Mouse (Mus musculus): ENCODE measurements at regions not wholly inside any gene's neighbourhood (a gene's known extent, or its start where the extent isn't known, plus 50 kb on each side); places are given as distances from the start of the nearest gene placed in this dataset.
"Not testable (repeated sequence)": the region's sequence is repeated elsewhere in the genome, so short reads cannot be mapped to it uniquely, and the experiment has no call there.

DNA sequence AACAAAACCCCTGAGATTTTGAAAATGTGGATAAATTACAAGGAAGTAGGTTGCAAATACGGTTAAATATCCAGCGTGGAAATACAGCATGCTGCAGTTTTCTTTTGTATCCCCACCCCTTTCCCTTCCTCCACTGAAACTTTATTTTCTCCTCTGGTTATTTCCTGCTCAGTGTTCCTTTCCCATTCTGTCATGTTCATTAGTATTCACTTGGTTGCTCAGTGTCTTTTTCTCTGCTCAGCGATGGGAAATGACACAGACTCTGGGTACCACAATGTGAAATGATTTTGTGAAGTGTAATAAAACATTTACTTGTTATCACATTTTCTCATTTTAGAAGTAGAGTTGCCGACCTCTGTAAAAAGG, 169.6 kb upstream of the Col8a1 start:
- DNase-seq = no peak

DNA sequence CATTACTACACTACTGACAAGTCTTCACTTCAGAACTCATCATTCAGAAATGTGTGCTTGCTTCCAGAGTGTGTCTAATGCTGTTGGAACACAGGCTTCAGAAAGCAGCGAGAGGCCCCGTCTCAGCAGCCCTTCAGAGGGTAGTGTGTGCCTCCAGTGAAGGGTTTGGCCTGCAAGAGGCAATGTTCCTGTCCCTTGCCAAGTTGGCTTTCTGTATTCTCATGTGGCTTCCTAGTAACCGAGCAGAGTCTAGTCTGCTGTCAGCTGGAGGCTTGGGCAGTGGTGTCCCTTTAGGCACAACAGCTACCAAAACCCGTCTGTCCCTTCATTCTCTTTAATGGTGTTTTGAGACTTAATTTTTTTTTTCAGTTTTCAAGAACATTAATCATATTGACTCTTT, 173.3 kb upstream of the Col8a1 start:
- peak; percentile 8 for DNase-seq

DNA sequence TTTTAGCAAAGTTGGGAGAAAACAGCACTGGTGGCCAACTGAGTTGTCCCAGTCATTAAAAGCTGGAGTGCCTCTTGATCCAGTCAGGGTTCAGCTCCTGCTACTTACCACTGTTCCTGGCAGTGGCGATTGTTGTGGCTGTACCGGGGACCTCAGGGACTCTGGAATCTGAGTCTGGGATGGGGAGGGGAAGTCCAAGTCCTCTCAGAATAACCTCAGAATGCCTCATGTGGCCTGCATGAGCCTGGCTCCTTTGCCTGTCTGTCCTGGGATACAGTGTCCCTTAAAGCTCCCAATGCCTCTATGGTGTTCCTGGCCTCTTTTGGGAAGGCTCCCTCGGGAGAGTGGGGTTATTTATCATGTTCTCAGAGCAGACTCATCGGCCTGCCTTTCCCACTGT, 173.8 kb upstream of the Col8a1 start:
- peak; percentile 26 for DNase-seq

DNA sequence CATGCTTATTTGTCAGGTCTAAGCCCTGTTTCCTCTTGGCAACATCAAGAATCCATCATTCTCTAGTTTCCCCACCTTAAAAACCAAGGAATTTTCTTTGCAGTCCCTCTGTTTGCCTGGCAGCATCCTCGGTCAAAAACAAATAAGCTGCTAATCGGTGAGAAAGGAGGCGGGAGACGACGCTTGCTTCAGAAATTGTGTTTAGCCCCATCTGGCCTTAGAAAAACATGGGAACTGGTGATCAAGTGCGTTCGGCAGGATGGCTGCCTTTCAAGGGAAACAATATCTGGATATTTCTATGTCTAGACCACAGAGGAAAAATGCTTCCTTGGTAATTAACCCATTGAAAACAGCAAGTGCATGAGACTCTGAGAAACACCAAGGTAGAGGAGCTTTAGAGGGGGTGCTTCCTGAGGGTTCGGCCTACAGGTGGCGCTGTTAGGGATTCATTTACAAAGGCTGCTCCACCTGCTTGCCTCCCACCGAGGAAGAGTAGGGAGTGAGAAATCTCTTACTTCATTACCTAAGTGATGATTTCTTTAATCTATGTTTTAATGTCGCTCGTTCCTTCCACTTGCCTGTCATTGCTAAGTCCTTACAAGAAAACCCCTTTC, 174.7 kb upstream of the Col8a1 start:
- DNase-seq = no peak

DNA sequence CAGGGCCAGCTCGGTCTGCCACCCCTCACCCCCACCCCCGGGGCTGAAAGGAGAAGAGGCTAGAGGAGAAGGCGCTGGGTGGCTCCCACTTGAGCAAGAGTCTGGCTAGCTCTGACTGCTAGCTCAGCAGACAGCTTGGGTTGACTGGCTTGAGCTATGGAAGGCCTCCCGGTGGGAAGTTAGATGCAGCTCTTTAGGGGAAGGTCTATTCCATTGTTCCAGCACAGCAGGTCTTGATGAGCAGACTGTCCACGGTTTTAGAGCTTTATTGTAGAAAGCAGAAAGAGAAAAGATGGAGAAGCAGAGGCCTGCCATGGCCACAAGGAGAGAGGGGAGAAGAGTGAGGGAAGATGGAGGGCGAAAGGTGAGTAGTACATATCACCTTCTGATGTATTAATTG, 190.9 kb upstream of the Col8a1 start:
- no peak for DNase-seq

DNA sequence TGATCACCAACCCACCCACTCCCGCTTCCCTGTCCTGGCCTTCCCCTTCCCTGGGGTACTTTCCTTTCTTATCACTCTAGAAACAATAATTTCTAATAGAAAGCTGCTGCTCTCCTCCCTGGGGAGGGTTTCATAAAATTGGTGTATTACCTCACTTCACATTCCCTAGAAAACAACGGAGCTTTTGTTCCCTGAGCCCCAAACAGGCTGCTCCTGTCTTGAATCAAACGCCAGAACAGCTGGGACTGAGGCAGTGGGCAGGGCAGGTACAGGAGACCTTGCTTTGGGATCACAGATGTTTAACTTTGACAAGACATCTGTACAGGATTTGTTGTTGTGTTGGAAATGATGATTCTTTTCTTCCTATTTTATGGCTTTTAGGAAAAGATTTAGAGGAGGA, 192.8 kb upstream of the Col8a1 start:
- DNase-seq = no peak

DNA sequence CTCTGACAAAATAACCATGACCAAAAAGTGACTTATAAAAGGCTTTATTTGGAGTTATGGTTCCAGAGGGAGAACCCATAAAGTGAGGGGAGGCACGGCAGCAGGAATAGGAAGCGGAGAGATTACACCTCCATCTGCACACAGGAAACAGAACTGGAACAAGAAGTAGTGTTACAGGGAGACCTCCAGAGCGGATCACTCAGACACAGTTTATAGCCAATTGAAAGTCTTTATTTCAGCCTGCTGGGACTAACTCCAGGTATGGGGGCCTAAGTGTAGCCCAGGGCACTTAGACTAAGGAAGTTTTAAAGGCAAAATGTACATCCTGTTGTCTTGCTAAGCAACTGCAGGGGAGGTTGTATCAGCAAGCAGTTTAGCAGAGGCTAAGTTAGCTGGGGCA, 195.1 kb upstream of the Col8a1 start:
- DNase-seq = no peak

DNA sequence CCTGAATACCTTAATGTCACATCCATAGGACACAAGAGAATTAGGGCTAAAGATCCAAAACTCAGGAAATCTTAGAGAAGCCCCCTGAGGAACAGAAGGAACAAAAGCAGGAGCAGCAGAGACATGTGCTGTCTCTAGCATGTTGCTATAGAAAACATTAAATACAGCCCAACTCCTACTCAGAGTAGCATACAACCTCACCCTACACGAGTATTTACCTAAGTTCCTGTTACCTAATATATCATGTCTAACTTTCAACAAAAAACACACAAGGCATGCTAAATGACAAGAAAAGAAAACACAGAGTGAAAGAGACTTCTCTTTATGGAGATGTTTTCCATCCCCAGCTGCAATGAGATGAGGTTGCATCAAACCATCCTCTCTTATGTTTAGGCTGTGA, 216.4 kb upstream of the Col8a1 start:
- DNase-seq = no peak

DNA sequence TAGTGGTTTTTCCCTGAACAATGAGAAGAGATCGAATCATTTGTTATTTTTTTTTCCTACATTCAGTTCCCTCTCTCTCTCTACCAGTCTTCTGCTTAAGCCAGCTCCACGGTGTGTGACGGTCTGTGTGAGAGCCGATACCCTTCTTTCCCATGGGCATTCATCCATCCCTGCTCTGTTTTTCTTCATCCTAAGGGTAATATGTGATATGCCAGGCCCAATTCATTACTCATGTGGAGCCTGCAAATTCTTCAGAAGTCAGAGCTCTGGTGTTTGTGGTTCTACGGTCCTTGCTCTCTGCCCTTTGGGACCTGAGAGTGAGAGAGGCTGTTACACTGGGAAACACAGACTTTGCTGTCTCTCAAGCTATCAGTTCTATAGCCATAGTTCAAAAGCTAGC, 229.6 kb upstream of the Col8a1 start:
- no peak for DNase-seq

DNA sequence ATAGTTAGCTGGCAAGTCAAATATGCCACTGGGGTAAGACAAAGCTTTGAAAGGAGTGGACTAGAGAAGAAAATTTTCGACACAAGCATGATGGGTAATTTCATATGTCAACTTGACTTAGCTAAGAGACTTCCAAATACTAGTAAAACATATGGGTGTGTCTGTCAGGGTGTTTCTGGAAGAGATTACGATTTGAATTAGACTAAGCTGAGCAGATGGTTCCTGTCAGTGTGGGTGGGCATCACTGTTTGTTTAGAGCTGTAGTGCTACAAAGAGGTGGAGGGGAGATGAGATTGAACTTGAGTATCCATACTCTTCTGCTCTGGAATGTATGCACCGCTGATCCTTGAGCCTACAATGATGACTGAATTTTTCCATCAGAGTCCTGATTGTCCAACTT, 251.2 kb upstream of the Col8a1 start:
- no peak for DNase-seq

DNA sequence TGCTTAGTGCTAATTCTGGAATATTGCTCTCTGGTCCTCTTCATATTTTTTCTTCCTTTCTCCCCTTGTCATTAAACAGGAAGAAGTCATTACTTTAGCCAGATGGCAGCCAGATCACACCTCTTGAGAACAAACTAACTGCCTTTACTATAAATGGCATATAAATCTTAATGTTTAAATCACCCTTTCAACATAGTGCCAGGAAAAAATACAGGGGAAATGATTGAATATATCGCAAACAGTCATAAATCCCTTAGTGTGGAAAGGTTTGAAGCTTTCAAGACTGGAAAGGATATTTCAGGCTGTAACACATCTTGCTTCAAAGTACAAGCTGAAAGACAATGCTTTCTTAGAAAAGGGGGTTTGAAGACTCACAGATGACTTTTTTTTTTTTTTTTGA, 259.0 kb upstream of the Col8a1 start:
- DNase-seq = no peak

DNA sequence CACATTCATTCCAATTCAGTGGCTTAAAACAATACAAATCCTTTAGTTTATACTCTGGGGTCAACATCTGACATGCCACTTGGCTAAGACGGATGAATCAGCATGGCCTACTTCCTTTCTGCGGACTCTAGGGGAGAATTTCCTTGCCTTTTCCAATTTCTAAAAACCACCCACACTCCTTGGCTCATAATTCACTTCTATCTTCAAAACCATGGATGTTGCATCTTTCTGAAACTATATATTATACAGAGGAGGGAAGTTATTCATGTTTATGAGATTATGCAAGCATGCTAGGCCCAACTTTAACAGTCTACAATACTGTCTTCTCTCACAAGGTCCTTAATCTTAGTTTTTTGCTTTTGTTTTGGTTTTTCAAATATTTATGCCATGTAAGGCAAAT, 273.0 kb upstream of the Col8a1 start:
- no peak for DNase-seq

DNA sequence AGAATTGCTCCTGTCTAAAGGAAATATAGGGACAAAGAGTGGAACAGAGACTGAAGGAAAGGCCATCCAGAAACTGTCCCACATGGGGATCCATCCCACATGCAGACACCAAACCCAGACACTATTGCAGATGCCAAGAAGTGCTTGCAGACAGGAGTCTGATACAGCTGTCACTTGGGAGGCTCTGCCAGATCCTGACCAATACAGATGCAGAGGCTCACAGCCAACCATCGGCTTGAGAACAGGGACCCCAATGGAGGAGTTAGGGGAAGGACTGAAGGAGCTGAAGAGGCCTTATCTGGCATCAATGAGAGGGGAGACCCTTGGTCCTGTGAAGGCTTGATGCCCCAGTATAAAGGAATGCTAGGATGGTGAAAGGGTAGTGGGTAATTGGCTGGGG, 274.0 kb upstream of the Col8a1 start:
- DNase-seq = not testable (repeated sequence)

DNA sequence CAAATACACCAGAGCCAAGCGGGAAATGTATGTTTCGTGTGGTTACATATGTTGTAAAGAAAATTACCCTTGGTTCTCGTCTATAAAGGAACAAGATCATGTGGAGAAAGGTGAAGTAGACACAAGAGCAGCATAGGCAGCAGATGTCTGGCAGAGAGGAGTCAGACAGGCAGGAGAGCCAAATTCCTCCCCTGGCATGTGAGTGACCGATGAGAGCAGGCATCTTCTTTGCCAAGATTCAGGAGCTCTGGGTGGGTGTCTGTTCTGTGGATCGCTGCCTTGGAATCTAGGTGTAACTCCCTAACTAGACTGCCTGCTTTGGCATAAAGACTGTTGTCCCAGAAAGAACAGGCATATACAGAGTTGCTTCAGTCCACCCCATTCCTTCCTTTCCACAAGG, 275.1 kb upstream of the Col8a1 start:
- DNase-seq = no peak

DNA sequence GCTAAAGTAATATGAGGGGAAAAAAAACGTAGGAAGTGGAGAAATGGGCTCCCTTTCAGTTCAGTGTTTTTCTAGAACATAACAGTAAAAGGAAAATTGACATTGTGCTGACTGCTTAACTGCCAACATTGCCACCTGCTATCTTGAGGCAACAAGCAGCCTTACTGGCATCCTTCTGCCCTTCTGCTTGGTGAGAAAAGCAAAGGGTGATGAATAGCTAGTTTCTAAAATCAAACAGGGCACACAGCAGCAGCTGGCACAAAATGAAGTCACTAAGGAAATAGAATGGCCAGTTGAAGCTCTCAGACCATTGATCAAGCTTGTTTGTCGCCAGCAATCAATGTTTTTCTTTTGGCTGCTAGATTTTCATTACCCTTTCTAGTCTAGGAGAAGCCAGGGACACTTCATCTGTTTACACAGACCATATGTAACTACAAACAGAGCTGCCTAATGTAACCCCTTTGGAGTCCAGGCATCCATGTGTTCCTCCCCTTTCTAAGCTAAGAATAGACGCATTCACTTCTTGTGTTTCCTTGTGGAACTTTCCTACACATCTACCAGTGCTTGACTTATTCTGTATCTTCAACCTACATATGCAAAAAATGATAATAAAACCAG, 314.2 kb upstream of the Col8a1 start:
- no peak for DNase-seq

DNA sequence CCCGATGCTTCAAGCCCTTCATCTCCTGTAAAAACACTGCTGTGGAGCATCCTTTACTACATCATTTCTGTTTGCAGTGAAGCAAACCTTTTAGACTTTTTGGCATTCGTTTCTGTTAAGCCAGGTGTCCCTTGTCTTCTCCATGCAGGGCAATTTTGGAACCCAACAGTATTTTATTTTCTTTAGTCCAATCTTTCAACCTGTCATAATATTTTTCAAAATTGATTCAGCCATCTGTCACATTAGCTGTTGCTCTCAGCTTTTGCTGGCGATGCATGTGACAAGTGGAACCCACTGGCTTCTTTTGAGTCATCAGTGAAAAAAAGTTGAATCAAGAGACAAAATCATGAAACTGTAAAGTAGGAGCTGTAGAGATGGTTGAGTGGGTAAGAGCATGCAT, 317.9 kb upstream of the Col8a1 start:
- DNase-seq = no peak

DNA sequence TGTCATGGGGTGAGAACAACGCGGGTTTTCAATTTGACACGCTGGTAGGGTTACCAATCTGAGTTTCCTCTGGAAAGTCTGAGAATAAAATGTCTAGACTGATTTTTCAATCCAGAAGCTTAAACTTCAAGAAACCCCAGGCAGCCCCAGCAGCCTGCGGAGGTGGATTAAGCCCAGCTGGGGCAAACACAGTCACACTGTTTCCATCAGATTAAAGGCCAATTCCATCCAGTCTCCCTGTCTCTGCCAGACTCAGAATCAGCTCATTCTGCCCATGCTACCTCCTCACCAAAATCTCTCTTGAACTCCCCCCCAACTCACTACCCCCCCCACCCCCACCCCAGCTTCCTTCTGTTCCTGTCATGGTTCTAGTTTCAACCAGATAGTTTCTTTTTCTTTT, 307.9 kb upstream of the Dcbld2 start:
- DNase-seq = no peak

DNA sequence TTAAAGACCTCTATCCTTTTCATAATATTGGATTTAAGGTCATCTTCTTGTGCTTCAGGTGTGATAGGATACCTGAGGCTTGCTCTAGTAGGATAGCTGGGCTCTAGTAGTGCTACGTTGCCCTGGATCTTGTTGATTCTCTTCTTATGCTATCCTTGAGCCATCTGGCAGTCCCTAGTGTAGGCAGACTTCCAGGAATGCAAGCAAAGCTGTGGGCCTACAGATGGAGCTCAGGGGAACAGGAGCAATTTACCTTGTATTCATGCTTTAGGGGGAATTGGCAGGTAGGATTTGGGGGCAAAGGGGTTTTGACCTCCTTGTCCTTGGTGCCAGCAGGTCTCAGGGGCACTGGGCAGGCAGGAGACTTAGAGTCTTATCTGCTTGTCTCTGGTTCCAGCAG, 297.8 kb upstream of the Dcbld2 start:
- no peak for DNase-seq

DNA sequence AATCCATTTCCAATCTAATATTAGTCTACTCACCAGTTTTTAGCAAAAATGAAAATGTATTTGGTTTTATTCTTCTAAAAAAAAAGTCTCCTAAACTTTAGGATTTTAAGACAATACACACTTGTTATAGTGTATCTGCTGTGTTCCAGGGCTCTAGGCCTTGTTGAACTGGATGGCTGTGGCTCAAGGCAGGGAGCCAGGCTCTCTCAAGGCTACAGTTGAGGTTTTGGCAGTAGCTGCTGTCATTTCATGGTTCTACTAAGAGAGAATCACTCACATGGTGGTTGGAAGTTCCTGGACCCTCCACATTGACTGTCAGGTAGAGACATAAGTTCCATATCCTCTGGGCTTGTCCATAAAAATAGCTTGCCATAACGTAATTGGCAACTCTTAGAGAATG, 282.2 kb upstream of the Dcbld2 start:
- no peak for DNase-seq

DNA sequence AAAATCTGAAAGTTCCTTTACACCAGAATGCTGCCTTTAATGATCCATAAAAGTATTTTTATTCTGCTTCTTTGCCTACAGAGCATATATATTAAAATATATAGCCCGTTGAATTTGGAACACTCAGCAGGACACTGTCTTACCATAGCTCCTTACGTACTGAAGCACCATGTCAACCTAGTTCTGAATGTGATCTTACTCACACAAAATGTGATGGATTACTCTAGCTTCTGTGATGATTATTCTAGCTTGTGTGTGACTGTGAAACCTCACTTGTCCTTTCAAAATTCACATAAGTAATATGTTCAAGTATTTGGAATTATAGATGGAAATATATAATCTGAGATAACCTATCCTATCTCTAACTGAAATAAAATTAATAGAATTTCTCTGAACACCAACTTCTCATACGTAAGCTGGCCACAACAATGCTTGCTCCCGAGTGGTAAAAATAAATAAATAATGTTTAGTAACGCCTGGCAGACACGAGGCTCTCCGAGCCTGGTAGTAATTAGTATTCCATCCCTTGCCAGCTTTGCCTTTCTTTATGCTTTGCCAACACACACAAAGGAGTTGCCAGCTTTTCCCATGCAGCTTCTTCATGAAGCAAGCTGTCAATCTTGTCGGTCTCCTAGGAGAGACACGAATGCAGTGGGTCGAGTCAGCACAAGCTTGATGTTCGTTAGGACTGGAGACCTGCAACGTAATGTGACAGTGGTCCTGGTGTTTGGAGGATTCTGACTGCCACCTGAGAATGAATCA, 271.9 kb upstream of the Dcbld2 start:
- no peak for DNase-seq

DNA sequence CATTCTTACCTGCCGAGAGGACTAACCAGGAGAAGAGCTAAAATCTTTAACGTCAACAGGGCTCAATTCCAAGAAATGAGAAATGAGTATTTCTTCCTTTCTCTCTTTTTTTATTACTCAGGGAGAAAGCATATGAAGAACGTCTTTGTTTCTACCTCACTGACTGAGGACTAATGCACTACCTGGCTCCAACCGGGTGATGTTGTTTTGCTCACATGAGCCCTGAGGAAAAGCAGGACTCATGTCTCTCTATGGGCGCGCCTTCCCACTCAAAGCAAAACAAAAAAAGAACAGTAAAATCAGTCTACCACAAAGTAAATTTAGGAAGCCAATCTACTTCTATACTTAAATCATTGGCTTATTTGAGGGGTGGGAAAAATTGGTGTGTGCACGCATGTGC, 271.3 kb upstream of the Dcbld2 start:
- no peak for DNase-seq

DNA sequence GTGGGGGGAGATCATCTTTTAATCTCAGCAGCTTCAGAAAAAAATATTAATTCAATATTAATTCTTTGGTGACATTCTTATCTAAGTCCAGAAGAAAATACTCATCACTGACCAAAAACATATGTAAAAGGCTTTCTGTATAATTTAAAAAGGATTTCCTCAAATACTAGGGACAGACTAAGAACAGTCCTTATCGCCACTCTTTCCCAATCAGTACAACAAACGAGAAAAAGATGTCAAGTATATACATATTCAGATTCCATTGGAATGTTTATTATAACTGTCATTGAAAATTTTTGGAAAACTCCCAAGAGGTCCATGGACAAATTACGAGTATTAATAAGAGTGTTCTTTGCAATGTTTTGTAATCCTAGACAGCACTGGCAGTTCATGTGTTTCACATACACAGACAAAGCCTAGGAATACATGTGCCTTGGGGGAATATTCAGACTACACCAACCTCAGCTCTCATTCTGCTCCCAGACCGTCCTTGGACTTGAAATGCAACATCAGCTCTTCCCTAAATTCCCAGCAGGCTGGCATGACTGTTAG, 270.4 kb upstream of the Dcbld2 start:
- DNase-seq = no peak

DNA sequence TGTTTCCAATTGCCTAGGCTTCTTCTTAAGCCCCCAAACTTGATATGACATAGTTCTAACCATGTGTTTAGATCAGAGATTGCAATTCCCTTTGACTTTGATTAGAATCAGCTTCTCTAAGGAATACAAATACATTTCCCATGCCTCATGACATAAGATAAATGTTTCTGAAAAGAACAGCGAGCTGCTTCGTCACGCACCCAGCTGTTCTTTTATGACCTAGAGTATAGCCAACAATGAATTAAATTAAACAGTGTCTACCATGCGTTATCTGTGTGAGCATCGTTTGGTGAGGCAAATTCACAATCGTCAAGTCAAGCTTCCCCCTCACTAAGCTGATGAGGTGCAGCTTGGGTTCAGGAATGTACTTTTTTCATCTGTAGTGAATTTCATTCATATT, 261.8 kb upstream of the Dcbld2 start:
- DNase-seq = no peak

DNA sequence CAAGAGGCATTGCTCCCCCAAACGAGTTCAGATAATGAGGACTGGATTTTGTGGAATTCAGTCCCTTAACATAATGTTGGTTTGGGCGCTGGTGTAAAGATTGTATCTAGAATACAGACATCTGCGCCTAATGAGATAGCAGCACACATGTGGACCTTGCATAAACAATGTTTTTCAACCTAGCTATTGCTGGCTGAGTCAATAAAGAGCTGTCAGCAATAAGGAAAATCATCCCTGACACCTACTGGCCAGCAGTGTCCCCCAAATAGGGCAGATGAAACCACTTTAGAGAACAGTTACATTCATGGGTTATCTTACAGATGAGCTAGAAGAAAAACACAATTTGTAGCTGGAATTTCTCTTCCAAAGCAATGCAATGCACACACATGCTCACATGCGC, 252.7 kb upstream of the Dcbld2 start:
- no peak for DNase-seq
